Mouse (Mus musculus): Measurements from ENCODE around the gene Pappa. TPM values are rescaled to one million over a fixed set of nuclear protein-coding genes. Genes with fewer than 3 reads are reported as not detected.
A peak's percentile ranks its signal among the peaks of the same experiment; 100 is the strongest.

The Pappa gene
- polyA plus RNA-seq, 1 experiment from 2014 or later: 0.82 TPM

DNA sequence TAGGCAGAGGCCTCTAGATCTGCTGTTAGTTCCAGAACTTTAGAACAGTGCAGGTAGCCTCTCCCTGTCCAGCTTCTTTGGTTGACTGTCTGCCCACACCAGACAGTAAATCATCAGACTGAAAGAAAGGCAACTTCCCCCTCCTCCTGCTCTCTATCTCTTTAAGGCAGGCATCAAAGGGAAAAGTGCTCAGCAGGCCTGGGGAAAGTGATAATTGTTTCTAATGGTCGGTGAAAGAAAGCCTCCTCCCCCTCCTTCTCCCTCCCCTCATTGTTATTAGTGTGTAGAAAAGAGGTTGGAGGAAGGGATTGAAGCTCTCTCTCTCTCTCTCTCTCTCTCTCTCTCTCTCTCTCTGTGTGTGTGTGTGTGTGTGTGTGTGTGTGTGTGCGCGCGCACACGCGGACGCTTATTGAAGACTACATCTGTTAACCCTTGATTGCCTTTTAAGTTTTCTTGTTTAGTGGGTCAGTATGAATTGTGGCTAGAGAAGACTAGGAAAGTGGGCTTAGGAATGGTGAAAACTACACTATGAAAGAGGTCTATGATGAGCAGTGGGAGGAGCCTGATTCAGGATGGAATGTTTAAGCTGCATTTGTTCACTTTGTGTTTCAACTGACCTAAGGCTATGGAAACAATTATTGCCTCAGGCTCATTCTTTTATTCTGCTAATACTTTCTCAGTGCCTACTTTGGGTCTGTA lies 156.2 kb downstream of the Pappa start:
- Histone ChIP-seq H3K27me3 (no peaks in the 10 kb centered on the region), H3K27ac (replicated peaks) (no peak overlapping the region), H3K36me3 (no peaks in the 10 kb centered on the region), H3K9me3 (no peaks in the 10 kb centered on the region), H3K9ac (no peak overlapping the region), H3K4me1 (replicated peaks) (peaks cover 9% of the 10 kb centered on the region), H3K4me2 (no peak overlapping the region), H3K4me3 (no peak overlapping the region)
- peak; percentile 61 for ATAC-seq (ENCODE audit: low FRiP score, low read depth)
- 2% methylated on average over 7 of the region's 7 CpGs for WGBS

DNA sequence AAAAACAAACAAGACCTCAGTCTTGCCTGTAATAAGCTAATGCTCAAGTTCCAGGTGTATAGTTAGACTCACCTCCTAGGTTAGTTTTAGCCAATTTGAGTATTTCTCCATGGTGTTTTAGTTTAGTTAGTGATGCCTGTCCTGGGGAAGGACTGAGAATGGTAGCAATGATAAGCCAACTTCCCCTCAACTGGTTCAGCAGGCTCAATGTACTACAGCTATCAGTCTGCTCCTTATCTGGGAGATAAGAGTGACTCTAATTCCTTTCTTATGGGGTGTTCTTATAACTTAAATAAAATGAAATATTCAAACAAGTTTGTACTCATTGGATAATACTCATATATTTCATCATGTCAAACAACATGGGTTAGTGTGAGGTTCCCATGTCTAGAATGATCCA lies 156.9 kb downstream of the Pappa start:
- peaks cover 9% of the 10 kb centered on the region for H3K4me1 ChIP-seq (replicated peaks)

DNA sequence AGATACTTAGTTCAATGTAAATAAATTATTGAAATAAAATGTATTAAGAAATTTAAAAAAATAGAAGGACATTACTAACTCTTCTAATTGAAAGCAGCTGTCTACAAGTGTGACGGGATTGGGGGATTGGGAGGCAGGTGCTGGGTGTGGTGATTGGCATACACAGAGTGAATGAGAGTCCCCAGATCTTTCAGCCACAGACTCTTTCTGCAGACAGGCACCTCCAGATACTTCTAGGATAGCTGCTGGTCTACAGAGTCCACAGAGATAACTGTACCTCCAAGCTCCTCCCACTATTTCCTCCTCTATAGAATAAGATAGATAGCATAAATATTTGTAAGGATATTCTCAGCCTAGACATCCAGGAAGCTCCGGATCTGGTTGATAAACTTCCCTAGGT lies 159.6 kb downstream of the Pappa start:
- ATAC-seq (ENCODE audit: low FRiP score, low read depth): no peak
- H3K4me3 ChIP-seq: no peak overlapping the region
- H3K27me3 ChIP-seq: no peaks in the 10 kb centered on the region
- 91% methylated on average over 2 of the region's 2 CpGs for WGBS
- H3K9ac ChIP-seq: no peak overlapping the region
- no peaks in the 10 kb centered on the region for H3K36me3 ChIP-seq
- no peak overlapping the region for H3K4me2 ChIP-seq
- H3K4me1 ChIP-seq (replicated peaks): peaks cover 9% of the 10 kb centered on the region
- no peak overlapping the region for H3K27ac ChIP-seq (replicated peaks)
- no peaks in the 10 kb centered on the region for H3K9me3 ChIP-seq

More for the DNA sequence above, 156.9 kb downstream of the Pappa start:
- Histone ChIP-seq H3K9ac (no peak overlapping the region), H3K9me3 (no peaks in the 10 kb centered on the region), H3K4me2 (no peak overlapping the region), H3K36me3 (no peaks in the 10 kb centered on the region), H3K4me3 (no peak overlapping the region), H3K27me3 (no peaks in the 10 kb centered on the region), H3K27ac (replicated peaks) (no peak overlapping the region)
- no peak for ATAC-seq (ENCODE audit: low FRiP score, low read depth)

DNA sequence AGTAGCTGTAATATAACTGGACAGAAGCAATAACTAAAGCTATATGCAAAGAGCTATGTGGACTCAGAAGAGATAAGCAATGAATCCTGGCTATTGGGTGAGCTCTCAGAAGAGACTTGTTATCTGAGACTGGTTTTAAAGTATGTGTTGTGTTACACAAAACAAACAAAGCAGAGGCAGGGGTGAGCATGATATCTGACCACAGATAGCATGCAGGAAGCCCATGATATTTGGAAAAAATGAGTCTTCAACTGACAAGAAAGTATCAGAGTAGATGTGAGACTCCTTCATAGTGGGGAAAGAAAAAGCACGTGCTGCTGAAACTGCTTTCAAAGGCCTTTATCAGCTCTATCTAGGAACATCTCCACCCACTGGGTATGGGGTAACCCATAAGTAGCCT lies 161.2 kb downstream of the Pappa start:
- whole genome bisulfite sequencing: 80% methylated on average over 1 of the region's 1 CpGs
- no peak overlapping the region for H3K4me2 ChIP-seq
- ATAC-seq (ENCODE audit: low FRiP score, low read depth): no peak
- no peaks in the 10 kb centered on the region for H3K36me3 ChIP-seq
- H3K9me3 ChIP-seq: no peaks in the 10 kb centered on the region
- no peak overlapping the region for H3K4me3 ChIP-seq
- peaks cover 2% of the 10 kb centered on the region for H3K4me1 ChIP-seq (replicated peaks)
- H3K27ac ChIP-seq (replicated peaks): no peak overlapping the region
- no peak overlapping the region for H3K9ac ChIP-seq
- no peaks in the 10 kb centered on the region for H3K27me3 ChIP-seq

DNA sequence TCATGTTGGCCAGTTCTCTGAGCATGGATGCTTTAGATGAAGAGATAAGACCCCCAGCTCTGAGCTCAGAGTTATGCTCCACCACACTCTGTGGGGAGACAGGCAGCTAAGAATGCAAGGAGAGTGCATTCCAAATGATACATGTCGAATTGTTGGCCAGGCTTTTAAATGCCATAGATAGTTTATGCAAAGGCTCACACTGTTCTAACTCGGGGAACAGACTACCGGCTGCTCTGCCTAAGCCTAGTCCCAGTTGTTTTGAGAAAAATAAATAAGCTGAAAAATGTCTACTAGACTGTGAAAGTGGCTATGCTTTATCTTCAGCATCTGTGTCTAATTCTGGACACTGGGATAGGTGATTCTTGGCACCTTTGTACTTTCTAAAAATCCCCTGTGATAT lies 165.3 kb downstream of the Pappa start:
- no peak overlapping the region for H3K9ac ChIP-seq
- H3K36me3 ChIP-seq: no peaks in the 10 kb centered on the region
- 59% methylated on average over 3 of the region's 3 CpGs for WGBS
- H3K4me1 ChIP-seq (replicated peaks): no peaks in the 10 kb centered on the region
- H3K27ac ChIP-seq (replicated peaks): no peak overlapping the region
- H3K4me2 ChIP-seq: no peak overlapping the region
- no peak overlapping the region for H3K4me3 ChIP-seq
- H3K9me3 ChIP-seq: no peaks in the 10 kb centered on the region
- no peak for ATAC-seq (ENCODE audit: low FRiP score, low read depth)
- H3K27me3 ChIP-seq: no peaks in the 10 kb centered on the region

DNA sequence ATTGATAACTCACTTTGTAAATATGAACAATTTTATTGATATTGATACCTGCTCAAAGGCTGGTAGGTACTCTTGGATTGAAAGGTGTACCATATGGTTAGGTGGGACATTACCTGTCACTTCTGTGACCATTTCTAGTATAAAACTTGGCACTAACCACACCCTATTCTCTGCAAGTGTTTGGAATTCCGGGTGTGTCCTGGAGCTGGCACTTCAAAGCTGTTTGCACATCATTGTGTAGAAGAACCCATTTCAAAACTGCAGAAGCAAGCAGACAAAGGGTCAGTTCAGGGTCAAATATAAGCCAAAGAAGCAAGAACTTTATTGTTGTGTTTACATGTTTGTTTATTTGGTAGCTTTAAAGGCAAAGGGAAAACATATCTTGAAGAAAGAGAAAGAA lies 171.8 kb downstream of the Pappa start:
- ATAC-seq (ENCODE audit: low FRiP score, low read depth): no peak
- no peaks in the 10 kb centered on the region for H3K36me3 ChIP-seq
- no peak overlapping the region for H3K4me2 ChIP-seq
- H3K4me1 ChIP-seq (replicated peaks): no peaks in the 10 kb centered on the region
- no peak overlapping the region for H3K4me3 ChIP-seq
- H3K27ac ChIP-seq (replicated peaks): no peak overlapping the region
- no peak overlapping the region for H3K9ac ChIP-seq
- 63% methylated on average over 1 of the region's 1 CpGs for WGBS
- H3K27me3 ChIP-seq: peaks cover 13% of the 10 kb centered on the region; the same call in 1 of the 2 replicates
- no peaks in the 10 kb centered on the region for H3K9me3 ChIP-seq

DNA sequence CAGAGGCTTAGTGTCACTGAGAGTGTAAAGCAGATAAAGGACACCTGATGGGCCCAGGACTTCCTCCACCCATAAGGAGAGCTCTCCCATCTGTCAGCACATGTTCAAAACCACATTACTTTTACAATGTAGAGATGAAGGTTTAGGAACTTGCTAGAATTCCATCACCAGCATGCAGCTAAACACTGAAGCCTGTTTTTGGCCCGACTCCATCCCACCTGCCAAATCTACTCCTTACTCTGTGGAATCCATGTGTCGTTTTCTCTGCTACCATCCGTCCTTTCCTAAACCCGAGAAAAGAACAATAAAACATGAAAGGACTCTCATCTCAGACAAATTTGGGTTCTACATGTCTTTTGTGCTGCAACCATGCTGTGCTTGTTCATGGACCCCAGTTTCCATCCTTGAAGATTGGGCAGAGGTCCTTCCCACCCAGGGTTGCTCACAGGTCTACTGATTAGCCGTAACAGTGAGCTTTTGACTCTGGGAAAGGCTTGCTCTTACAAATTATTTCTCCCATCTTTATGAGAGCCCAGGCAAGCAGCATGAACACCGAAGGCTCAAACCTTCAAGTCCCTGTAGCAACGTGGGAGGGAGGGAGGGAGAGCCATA lies 172.5 kb downstream of the Pappa start:
- Histone ChIP-seq H3K27ac (replicated peaks) (no peak overlapping the region), H3K9me3 (no peaks in the 10 kb centered on the region), H3K4me3 (no peak overlapping the region), H3K4me2 (no peak overlapping the region), H3K27me3 (peaks cover 13% of the 10 kb centered on the region; the same call in 1 of the 2 replicates), H3K4me1 (replicated peaks) (no peaks in the 10 kb centered on the region), H3K9ac (no peak overlapping the region), H3K36me3 (no peaks in the 10 kb centered on the region)
- ATAC-seq (ENCODE audit: low FRiP score, low read depth): no peak
- WGBS: 26% methylated on average over 7 of the region's 7 CpGs

DNA sequence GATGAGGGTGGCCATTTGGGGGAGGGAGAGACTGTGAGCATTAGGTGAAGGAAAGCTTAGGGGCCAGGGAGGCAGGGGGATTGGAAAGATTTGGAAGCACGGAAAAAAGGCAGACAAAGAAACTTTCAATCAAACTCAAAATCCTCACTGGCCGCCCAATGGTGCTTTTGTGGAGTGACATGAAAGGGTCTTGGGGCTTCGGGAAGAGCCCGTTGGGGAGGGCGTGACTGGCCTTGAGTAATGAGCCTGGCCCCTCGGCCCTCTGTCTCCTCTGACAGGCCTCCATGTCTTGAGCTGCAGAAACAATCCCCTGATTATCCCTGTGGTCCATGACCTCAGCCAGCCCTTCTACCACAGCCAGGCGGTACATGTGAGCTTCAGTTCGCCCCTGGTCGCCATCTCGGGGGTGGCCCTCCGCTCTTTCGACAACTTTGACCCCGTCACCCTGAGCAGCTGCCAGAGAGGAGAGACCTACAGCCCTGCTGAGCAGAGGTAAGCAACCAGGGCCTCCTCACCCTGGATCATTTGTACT lies 173.1 kb downstream of the Pappa start:
- no peak overlapping the region for H3K9ac ChIP-seq
- WGBS: 18% methylated on average over 13 of the region's 13 CpGs
- no peaks in the 10 kb centered on the region for H3K9me3 ChIP-seq
- H3K4me1 ChIP-seq (replicated peaks): no peaks in the 10 kb centered on the region
- H3K27ac ChIP-seq (replicated peaks): no peak overlapping the region
- ATAC-seq (ENCODE audit: low FRiP score, low read depth): peak; percentile 83
- no peak overlapping the region for H3K4me2 ChIP-seq
- H3K36me3 ChIP-seq: no peaks in the 10 kb centered on the region
- peaks cover 13% of the 10 kb centered on the region; the same call in 1 of the 2 replicates for H3K27me3 ChIP-seq
- H3K4me3 ChIP-seq: no peak overlapping the region

DNA sequence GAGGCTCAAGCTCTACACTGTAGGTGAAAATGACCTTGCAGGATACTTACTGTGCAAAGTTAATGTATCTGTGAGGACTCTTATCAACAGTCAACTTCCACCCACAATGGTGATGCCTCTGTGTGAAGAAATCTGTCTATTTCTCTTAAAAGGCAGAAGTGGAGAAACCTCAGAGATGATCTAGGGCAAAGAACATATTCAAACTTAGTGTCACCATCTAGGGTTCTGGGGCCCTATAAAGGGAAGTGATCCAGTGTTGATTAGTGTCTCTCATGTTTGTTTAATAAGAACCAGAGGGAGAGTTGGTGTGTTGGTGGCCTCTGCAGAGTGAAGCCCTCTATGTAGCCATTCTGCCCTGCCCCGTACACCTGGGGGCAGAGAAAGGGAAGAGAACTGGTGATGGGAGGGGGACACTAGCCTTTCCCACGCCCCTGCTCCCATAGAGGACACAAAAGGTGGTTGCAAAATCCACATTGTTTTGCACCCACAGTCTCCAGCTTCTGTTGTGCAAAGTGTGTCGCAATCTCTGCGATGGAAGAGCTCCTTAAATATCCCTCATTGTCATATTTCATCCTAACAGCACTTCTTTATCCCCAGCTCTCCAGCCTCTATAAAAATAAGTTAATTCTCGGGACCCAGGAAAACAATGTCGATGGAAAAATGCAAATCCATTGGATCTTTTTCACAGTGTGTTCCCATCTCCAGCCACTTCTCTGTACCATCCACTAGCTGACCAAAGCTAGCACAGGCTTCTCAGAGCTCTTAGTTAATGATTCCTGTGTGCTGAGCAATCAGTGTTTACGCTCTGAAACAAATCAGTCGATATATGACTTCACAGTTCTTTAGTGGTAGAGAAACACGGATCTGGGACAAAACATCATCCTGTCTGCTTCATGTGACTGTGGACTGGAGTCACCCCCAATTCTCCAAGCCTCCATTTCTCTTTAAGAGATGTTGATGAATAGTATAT lies 174.5 kb downstream of the Pappa start:
- Histone ChIP-seq H3K4me2 (no peak overlapping the region), H3K4me1 (replicated peaks) (no peaks in the 10 kb centered on the region), H3K9ac (no peak overlapping the region), H3K27me3 (peaks cover 13% of the 10 kb centered on the region; the same call in 1 of the 2 replicates), H3K9me3 (no peaks in the 10 kb centered on the region), H3K36me3 (no peaks in the 10 kb centered on the region), H3K4me3 (no peak overlapping the region), H3K27ac (replicated peaks) (no peak overlapping the region)
- no peak for ATAC-seq (ENCODE audit: low FRiP score, low read depth)
- 56% methylated on average over 9 of the region's 9 CpGs for WGBS

DNA sequence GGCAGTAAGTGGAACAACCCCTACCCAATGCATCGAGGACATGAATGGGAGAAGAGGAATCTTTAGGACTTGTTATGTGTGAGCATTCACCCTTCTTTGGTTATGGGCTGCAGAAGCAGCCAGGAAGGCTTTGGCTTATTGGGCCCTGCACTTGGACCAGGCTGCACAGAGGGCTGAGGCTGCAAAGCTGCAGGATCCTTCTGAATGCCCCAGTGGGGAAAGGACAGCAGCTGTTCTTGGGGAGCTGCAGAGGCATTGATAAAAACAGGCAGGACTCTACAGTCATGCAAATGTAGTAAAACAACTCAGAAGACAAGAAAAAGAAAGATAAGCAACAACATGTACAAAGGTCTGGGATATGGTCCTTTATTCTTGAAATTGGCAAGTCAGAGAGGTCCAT lies 175.4 kb downstream of the Pappa start:
- Histone ChIP-seq H3K4me1 (replicated peaks) (no peaks in the 10 kb centered on the region), H3K27ac (replicated peaks) (no peak overlapping the region), H3K9me3 (no peaks in the 10 kb centered on the region), H3K4me2 (no peak overlapping the region), H3K4me3 (no peak overlapping the region), H3K9ac (no peak overlapping the region), H3K36me3 (no peaks in the 10 kb centered on the region), H3K27me3 (peaks cover 13% of the 10 kb centered on the region; the same call in 1 of the 2 replicates)
- ATAC-seq (ENCODE audit: low FRiP score, low read depth): no peak
- 48% methylated on average over 1 of the region's 1 CpGs for WGBS

DNA sequence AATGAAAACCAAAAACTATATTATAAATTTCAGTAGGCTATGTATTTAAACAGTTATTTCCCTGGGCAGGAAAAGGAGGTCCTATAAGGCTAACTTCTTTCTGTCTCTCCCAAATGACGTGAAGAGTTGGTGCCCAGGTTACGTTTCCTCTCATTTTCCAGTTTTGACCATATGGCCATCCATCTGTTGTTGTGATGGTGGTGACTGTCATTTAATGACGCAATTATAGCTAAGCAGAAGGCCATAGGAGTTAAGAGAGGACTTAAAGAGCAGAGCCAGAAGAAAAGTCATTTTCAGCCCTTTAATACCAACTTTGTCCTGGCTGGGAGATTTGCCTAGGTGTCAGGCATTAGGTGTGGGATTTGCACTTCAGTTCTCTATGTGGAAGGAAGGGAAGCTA lies 176.5 kb downstream of the Pappa start:
- Histone ChIP-seq H3K4me3 (no peak overlapping the region), H3K4me2 (no peak overlapping the region), H3K4me1 (replicated peaks) (no peaks in the 10 kb centered on the region), H3K36me3 (no peaks in the 10 kb centered on the region), H3K9ac (no peak overlapping the region), H3K27me3 (peaks cover 10% of the 10 kb centered on the region; the same call in 1 of the 2 replicates), H3K9me3 (no peaks in the 10 kb centered on the region), H3K27ac (replicated peaks) (no peak overlapping the region)
- WGBS: 76% methylated on average over 3 of the region's 3 CpGs
- ATAC-seq (ENCODE audit: low FRiP score, low read depth): no peak

DNA sequence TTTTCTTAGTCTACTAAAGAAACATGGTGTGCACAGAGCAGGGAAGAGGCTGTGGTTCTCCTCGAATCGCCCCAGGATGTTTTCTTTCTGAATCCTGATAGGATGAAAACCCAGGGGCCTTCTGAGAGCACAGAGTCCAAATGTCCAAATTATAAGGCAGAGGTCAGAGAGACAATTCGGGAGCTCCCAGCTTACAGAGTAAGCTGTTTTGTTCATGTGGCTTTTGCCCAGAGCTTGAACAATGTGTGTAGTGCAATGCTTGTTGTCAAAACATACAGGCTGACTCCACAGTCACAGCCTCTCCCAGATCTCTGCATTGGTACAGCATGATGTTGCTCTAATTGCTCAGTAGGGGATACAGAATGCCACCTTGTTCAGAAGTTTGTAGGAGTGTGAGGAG lies 178.7 kb downstream of the Pappa start:
- Histone ChIP-seq H3K9ac (no peak overlapping the region), H3K27me3 (0 out of 2 replicates have a peak, but pooled peaks cover 2% of the 10 kb centered on the region), H3K4me3 (no peak overlapping the region), H3K4me2 (no peak overlapping the region), H3K36me3 (no peaks in the 10 kb centered on the region), H3K27ac (replicated peaks) (no peak overlapping the region), H3K4me1 (replicated peaks) (no peaks in the 10 kb centered on the region), H3K9me3 (no peaks in the 10 kb centered on the region)
- 60% methylated on average over 3 of the region's 3 CpGs for WGBS
- ATAC-seq (ENCODE audit: low FRiP score, low read depth): no peak
